Comparison of ENCODE assay signal across 15 mouse cellular contexts in the genomic region with DNA sequence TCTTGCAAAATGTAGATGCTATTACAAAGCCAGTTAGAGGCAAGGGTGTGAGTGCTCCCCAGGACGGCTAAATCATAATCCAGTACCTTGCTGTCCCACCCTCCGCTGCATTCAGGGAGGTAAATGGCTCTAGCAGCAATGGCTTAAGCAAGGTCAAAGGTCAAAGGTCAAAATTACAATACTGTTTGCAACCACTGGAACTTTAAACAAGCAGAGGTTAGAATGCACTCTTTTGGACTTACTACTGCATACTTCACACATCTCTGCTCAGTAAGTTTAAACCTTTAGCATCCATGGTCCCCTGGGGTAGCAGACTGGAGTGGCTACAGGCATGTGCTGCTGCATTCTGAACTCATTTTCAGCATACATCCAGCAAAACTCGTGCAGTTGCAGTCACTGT. TPM values are rescaled to one million over a fixed set of nuclear protein-coding genes. Genes with fewer than 3 reads are reported as not detected.
"Had no signal": no experiment of that assay in that cellular context is flagged by ENCODE, and none has a peak within 500 bp of the region (broad histone marks: within the 10 kb centered on the region; RNA-seq: fewer than 3 reads in every experiment).

No protein-coding gene starts in this region.

- ATAC-seq: inflammation-experienced regulatory T-cells, adult 6 months; intestine, postnatal 0 days; midbrain, embryonic 16.5 days had no signal

- H3K9ac ChIP-seq: kidney, embryonic 15.5 days; limb, embryonic 15.5 days; lung, embryonic 15.5 days; midbrain, embryonic 12.5 days had no signal

- H3K27ac ChIP-seq: kidney, embryonic 15.5 days; left cerebral cortex, adult 2 months; limb, embryonic 15.5 days; lung, embryonic 15.5 days; macrophage; midbrain, embryonic 12.5 days; stomach, postnatal 0 days had no signal

- H3K4me3 ChIP-seq: kidney, embryonic 15.5 days; left cerebral cortex, adult 2 months; limb, embryonic 15.5 days; lung, embryonic 15.5 days; megakaryocyte, embryonic 14.5 days; midbrain, embryonic 12.5 days had no signal

- H3K9me3 ChIP-seq: kidney, embryonic 15.5 days; limb, embryonic 15.5 days; lung, embryonic 15.5 days; megakaryocyte, embryonic 14.5 days; midbrain, embryonic 12.5 days had no signal

- DNase-seq: kidney, postnatal 14 days; lung, postnatal 14 days; right cerebral cortex, adult 18-20 months; thymus, postnatal 14 days had no signal

- H3K4me1 ChIP-seq: kidney, embryonic 15.5 days; limb, embryonic 15.5 days; lung, embryonic 15.5 days; megakaryocyte, embryonic 14.5 days; midbrain, embryonic 12.5 days had no signal

- H3K4me2 ChIP-seq: kidney, embryonic 15.5 days; limb, embryonic 15.5 days; lung, embryonic 15.5 days; midbrain, embryonic 12.5 days had no signal

- H3K27me3 ChIP-seq: kidney, embryonic 15.5 days; limb, embryonic 15.5 days; lung, embryonic 15.5 days; megakaryocyte, embryonic 14.5 days; midbrain, embryonic 12.5 days had no signal

RNA-seq across cellular contexts. Expression of a gene that starts 14.7 kb away (rescaled TPM):
- polyA plus RNA-seq: macrophage had no signal
